Mouse (Mus musculus) megakaryocyte-erythroid progenitor cell, adult 5-6 weeks (primary cell): ENCODE measurements around the gene Thsd4. TPM values are rescaled to one million over a fixed set of nuclear protein-coding genes. Genes with fewer than 3 reads are reported as not detected.
"Not testable (repeated sequence)": the region's sequence is repeated elsewhere in the genome, so short reads cannot be mapped to it uniquely, and the experiment has no call there.

Experiments
- ATAC-seq: replicated peaks from 2 replicates; pipeline ENCODE4 v1.8.0; 2016; ENCODE audit warnings: mild to moderate bottlenecking, inconsistent platforms; ENCODE audit not compliant: severe bottlenecking, poor library complexity, low FRiP score, low TSS enrichment
- total RNA-seq, 2 experiments: library from RNA; stranded (forward) in 1 of 2; stranded (reverse) in 1 of 2; fragments of 200-1000, 215-1000 nt in 1 of 2; fragments of >200 nt in 1 of 2; fragmentation: Nextera tagmentation in 1 of 2; gene quantifications; 2 replicates each; pipeline ENCODE4 v1.2.3; 2014 to 2017

The Thsd4 gene
- total RNA-seq, 2 experiments from 2014 or later, result 1.3 TPM; not detected in 1

- ATAC-seq, result no peak
Observed at GRCm38 (mm10) chr9:59945241-59945640, 576.6 kb downstream of the Thsd4 start.

GRCm38 (mm10) chr9:59943826-59944225 lies 578.0 kb downstream of the Thsd4 start:
- ATAC-seq, result no peak

GRCm38 (mm10) chr9:59942501-59943085 lies 579.3 kb downstream of the Thsd4 start:
- no peak for ATAC-seq

GRCm38 (mm10) chr9:59941885-59942350 lies 579.9 kb downstream of the Thsd4 start:
- no peak for ATAC-seq

GRCm38 (mm10) chr9:59940913-59941884 lies 580.6 kb downstream of the Thsd4 start:
- ATAC-seq, result no peak

- no peak for ATAC-seq
Observed at GRCm38 (mm10) chr9:59939691-59940090, 582.2 kb downstream of the Thsd4 start.

- no peak for ATAC-seq
Observed at GRCm38 (mm10) chr9:59938529-59938928, 583.3 kb downstream of the Thsd4 start.

- not testable (repeated sequence) for ATAC-seq
Observed at GRCm38 (mm10) chr9:59935866-59936265, 586.0 kb downstream of the Thsd4 start.

GRCm38 (mm10) chr9:59930248-59930647 lies 591.6 kb downstream of the Thsd4 start:
- ATAC-seq, result no peak

Other genes starting within 250 kb of the Thsd4 start
- 3.3 and 3.5 TPM in 2 replicates for gene Lrrc49, start 166.1 kb upstream of the Thsd4 start, total RNA-seq (2014; fragmentation: Nextera tagmentation)
- 3.0 and 3.1 TPM in 2 replicates for gene Lrrc49, start 166.1 kb upstream of the Thsd4 start, total RNA-seq (2017)
- not detected in 2 replicates for gene Larp6, start 190.9 kb upstream of the Thsd4 start, total RNA-seq (2014; fragmentation: Nextera tagmentation)
- not detected in 2 replicates for gene Larp6, start 190.9 kb upstream of the Thsd4 start, total RNA-seq (2017)